Mouse (Mus musculus): ENCODE data around the gene Irs3. TPM values are rescaled to one million over a fixed set of nuclear protein-coding genes. Genes with fewer than 3 reads are reported as not detected.
"Not testable (repeated sequence)": the region's sequence is repeated elsewhere in the genome, so short reads cannot be mapped to it uniquely, and the experiment has no call there.

Irs3 gene
- total RNA-seq, 2 experiments from 2014 or later, result 0.59 to 0.90 TPM

DNA sequence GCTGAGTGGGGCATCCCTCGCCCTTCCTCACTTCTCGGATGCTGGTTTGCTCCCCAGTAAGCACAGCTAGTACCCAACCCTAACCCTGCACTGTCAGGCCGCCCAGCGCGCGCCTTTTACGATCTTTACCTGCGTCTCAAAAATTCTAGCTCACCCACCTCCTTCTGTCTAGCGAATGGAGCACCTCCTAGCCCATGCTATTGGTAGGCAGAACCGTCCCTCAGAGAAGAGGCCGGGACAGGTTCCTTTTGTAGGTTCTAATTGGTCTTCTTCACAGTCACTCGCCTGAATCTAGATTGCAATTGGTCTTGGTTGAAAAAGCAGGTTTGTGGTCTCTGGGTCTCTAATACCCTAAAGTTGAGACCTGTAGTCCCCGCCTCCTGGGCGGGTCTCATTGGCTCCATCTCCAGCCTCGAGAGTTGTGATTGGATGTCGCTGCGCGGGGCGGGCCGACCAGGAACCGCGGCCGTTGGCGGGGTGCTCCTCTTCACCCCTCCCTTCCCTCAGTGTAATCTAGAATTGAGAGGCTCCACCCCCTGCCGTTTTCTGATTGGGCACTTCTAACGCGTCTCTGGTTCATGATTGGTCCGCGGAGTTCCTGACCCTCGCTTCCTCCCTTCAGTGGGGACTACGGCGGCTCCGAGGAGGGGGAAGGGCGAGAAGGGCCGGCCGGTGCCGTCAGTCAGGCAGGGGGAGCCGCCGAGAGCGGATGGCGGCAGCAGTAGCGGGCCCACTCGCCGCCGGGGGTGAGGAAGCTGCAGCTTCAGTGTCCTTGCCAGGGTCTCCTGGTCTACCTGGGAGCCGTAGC lies 16.8 kb downstream of the Irs3 start, which contains the start of the genes Fbxo24, Lrch4 and Gm20605:
Fbxo24 (minus strand) TSS at position 505 of the 808 bp plus-strand sequence.
Lrch4 (plus strand) TSS at position 624 of the 808 bp plus-strand sequence.
Gm20605 (plus strand) TSS at position 678 of the 808 bp plus-strand sequence.
- DNase-seq (ENCODE audit: low spot score), result peak; percentile 99

DNA sequence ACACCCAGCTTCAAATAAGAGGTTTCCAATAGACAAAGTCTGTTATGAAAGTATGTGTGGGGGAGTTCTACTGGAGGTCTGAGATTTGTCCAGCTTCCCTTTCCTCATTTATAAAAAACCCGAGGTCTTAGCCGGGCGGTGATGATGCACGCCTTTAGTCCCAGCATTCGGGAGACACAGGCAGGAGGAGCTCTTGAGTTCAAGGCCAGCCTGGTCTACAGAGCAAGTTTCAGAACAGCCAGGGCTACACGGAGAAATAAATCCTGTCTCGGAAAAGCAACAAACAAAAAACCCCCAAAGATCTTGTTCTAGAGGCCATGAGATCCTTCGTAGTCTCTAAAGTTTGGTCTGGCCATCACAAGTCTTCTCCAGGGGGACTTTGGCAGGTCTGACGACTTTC lies 17.5 kb downstream of the Irs3 start:
- DNase-seq (ENCODE audit: low spot score), result no peak

DNA sequence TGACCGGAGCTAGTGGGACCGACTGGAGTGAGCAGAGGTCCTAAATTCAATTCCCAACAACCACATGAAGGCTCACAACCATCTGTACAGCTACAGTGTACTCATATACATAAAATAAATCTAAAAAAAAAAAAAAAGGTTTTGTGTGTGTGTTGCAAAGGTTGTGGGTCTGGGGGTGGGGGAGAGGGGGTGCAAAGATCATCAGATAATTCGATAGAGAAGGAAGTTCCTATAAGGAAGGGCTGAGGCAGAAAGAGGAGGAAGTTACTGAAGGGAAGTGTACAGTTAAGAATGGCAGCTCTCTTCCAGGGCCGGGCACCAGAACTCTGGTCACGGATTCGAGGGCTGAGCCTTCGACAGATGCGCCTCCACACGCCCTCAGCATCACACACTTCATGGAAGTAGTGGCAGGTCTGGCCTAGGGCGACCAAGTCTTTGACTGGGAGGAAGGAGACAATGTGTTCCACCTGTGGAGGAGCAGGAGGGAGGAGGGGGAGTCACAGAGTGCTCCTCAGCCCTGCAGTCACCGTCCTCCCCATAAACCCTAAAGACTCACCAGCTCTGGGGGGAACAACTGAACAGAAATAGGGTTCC lies 21.5 kb downstream of the Irs3 start:
- DNase-seq (ENCODE audit: low spot score), result no peak

DNA sequence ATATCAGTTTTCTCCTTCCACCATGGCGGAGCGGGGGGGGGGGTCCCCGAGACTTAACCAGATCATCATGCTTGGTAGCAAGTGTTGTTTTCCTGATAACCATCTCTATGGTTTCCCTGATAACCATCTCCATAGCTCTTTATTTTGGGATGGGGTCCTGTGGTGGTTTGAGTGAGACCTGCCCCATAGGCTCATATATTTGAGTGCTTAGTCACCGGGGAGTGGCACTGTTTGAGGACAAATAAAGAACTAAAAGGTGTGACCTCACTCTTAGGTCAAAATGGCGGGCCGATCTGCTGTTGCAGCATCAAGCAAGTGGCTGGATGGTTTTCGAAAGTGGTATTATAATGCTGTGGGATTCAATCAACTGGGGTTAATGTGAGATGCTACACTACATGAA lies 30.2 kb downstream of the Irs3 start:
- no peak for DNase-seq (ENCODE audit: low spot score)

DNA sequence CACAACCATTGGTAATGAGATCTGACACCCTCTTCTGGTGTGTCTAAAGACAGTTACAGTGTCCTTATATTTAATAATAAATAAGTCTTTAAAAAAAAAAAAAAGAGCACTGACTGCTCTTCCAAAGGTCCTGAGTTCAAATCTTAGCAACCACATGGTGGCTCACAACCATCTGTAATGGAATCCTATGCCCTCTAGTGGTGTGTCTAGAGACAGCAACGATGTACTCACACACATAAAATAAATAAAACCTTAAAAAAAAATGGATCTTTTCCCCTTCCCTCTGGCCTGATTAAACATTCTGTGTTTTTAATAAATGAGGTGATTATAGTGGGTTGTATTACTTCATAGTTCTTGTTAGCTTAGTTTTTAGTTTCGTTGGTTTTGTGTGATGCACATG lies 30.6 kb downstream of the Irs3 start:
- not testable (repeated sequence) for DNase-seq (ENCODE audit: low spot score)

DNA sequence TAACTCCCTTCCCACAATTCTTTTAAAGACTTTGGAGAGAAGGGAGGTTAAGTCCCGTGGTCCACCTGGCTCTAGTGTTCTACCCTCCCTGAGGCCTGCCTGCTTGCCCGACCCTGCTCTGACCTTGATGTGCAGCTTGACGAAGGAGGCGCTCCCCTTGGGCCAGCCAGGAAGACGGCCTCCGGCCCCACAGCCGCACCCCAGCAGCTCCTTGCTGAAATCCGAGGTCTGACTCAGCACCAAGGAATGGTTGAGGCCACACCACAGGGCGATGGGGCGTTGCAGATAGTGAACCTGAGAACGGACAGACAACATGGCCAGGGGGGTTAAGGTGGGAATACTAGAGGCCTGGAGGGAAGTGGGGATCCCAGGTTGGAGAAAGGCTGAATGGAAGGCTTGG lies 32.0 kb downstream of the Irs3 start, which contains the start of gene Pcolce:
Pcolce (minus strand) TSS at position 235 of the 400 bp plus-strand sequence.
- peak; percentile 50 for DNase-seq (ENCODE audit: low spot score)

DNA sequence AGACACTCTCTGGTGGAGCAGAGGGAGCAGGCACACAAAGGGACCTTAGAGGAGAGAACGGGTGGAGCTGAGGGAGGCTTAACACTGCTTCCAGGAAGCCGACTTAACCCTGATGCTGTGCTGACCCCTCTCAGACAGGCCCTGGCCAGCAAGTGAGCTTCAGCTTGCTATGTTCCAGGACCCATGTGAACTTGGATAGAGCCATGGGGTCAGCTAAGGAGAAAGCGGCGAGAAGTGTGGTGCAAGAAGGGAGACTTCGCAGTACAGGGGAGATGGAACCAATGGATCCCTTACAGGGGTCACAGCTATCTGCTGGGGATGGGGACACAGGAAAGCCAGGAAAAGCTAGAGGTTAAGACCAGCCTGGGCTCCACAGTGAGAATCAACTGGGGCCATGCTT lies 32.4 kb downstream of the Irs3 start:
- peak; percentile 38 for DNase-seq (ENCODE audit: low spot score)

DNA sequence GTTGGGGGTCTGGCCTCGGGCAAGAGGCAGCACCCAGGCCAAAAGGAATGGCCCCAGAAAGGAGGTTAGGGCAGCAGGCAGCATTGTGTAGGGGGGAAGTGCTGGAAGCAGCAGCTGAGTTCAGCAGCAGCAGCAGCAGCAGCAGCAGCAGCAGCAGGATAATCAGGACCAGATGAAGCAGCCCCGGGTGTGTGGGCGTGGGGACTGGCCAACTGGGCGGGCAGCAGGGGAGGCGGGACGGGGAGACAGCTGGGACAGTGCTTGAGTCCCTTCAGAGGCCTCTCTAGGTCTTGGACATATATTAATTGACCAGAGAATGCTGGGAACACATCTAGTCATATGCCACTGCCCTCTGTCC lies 34.3 kb downstream of the Irs3 start:
- DNase-seq (ENCODE audit: low spot score), result peak; percentile 79

DNA sequence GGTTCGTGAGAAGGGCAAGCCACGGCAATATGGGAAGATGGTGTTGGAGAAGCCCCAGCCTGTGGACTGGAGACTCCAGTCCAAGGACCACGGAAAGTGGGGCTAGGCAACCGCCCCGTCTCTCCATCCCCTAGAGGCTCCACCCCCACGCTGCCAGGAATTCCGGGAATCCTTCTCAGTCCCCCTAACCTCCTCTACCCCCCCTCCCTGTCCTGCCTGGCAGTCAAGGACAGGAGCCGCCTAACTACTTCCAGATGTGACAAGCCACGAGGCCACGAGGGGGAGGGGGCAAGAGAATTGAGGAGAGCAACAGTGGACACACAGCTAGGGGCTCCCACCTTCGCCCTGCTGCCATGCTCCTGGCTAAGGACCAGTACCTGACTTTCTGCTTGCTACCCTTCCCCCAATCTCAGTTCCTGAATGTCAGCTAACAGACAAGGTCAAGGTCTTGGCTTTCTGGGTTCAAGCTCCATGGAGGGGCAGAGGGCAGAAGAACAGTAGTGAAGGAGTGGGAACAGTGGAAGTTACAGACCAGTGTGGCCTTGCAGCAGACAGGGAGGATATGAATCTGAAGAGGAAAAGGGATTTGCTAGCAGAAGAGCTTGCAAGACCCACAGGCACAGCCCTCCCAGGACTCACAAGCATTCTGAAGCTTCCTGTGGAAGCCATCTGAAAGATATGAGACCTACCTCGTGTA lies 34.8 kb downstream of the Irs3 start:
- DNase-seq (ENCODE audit: low spot score), result peak; percentile 89

DNA sequence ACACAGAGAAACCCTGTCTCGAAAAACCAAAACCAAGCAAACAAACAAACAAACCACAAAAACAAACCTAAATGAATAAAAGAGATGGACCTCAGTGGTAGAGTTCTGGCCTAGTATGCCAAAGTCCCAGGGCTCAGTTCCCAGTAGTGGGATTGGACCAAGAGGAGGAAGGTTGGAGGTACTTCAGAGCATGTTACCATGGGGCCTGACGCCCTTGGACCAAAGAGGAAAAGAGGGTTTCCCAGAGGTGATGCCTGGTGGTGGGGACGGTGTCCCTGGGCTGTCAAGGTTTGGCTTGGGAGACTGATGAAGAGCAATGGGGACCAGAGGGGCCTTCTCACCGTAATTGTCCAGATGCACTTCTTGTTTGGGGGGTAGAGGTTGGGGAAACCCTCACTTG lies 35.5 kb downstream of the Irs3 start:
- no peak for DNase-seq (ENCODE audit: low spot score)

DNA sequence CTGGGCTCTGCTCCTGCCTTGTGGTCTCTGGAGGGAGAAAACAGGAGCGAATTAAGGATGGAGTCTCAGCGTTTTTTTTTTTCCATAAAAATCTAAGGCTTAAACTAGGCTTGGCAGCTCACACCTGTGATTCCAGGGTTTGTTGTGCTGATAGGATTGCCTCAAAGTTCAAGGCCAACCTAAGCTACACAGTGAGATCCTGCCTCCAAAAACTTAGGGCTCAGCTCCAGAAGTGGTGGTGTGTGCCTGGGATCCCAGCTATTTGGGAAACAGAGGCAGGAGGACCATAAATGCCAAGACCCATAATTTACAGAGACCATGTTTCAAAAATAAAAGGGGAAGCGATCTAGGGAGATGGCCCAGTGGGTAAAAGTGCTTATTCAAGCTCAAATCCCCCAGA lies 36.2 kb downstream of the Irs3 start:
- no peak for DNase-seq (ENCODE audit: low spot score)

DNA sequence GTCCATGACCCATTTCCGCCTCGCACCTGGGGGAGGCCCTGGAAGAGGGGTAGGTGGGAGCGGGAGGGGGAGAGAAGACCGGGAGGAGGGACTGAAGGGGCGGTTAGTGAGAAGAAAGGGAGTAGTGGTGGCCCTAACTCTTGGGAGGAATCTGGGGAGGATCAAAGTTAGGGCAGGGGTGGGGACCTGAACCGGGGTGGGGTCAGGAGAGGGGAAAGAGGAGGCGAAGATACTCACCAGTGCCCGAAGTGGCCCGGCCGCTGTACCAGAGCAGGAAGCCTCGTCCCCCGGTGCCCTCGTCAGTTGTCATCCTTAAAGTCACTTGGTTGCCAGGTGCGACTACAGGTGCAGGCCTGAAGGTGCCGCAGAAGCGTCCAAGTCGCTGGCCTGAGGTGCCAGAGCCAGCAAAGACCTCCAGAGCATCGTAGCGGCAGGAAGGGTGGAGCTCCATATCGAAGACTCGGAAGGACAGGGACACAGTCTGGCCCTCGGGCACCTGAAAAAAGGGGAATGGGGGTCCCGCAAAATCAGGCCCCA lies 36.8 kb downstream of the Irs3 start:
- no peak for DNase-seq (ENCODE audit: low spot score)

DNA sequence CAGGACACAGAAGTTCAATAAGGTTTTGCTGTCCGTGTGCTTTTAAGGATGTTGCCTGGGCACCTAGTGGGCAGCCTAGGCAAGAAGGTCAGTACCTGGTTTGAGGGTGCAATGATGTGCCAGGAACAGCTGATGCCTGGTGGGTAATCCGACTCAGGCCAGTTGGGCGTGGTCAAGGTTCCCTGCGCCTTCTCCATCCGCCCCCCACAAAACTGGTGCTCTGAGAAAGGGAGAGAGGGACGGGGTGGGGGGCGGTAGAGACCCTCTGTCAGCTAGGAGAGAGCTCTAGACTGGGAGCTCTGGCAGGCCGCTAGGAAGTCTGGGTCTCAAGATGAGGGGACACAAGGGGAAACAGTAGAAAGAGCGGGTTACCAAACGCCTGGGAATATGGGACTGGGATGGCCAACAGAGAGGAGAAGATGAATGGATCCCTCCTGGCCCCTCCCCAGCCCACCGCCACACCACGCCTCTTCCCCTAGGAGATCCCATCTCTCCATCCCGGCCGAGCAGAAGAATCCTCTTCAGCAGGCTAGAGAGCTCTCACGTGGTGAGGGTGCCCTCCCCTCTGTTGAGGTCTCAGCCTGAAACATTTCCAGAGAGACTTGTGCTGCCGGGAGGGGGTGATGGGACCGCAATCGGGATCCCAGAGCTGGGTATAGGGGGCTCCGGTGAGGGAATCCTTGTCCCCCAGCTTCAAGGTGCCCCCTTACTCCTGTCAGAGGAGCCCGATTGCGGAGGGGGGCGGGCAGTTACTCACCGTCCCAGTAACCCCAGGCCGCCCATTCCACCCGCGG lies 37.5 kb downstream of the Irs3 start:
- no peak for DNase-seq (ENCODE audit: low spot score)

DNA sequence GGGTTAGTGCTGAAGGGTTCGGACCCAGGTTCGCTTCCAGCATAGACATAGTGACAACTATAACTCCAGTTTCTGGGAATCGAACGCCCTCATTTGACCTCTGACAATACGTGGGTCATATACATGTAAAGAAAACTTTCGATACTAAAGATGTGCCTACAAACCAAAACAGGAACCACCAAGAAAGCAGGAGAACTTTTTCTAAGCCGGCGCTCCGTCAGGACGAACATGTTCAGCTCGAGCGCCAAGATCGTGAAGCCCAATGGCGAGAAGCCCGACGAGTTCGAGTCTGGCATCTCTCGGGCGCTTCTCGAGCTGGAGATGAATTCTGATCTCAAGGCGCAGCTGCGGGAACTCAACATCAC lies 44.2 kb downstream of the Irs3 start:
- DNase-seq (ENCODE audit: low spot score), result peak; percentile 46

DNA sequence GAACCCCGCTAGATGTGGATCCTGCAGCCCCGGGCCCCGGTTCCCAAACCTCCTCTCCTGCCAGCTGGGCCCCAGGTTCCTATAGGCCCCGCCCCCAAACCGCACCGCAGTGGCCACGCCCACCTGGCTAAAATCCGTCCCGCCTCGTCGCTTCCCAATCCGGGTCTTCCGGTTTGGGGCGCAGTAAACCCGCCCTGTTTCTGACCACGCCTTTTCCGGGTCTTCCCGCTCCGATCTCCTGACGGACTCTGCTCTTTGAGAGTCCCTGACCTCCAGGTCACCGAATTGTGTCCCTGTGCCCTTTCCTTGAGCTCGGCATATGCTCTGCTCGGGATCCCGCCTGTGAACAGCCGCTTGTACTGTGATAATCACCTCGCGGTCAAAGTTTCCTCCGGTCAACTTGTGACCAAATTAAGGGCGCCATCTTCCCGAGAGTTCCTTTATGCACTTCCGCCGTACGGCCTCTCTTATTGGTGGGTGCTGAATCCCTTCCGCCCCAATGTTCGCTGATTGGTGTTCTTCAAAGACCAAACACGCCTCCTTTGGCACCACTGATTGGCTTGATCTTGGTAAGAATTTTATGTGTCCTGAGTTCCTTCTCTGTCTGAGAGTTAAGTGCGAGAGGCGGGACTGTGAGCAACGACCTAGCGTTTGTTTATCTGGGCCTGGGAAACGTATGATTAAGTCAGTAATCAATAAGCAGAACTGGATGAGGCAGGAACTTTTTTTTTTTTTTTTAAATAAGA lies 44.7 kb downstream of the Irs3 start, which contains the start of gene Mospd3:
Mospd3 (minus strand) TSS at position 440 of the 746 bp plus-strand sequence.
- DNase-seq (ENCODE audit: low spot score), result peak; percentile 97

DNA sequence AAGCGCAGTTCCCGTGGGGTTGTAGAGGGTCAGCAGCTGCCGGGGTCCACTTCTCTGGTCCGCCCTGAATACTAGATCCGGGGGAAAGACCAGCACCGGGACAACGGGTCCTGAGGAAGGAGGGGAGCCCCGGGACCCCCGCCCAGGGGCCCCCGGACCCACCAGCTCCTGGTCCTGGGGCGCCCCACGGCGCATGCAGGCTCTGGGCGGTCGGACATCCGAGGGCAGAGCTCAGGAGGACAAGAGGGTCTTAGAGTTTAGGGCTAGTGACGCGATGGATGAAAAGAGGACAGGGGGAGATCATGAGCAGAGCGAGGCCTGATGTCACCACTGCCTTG lies 45.3 kb downstream of the Irs3 start:
- no peak for DNase-seq (ENCODE audit: low spot score)

DNA sequence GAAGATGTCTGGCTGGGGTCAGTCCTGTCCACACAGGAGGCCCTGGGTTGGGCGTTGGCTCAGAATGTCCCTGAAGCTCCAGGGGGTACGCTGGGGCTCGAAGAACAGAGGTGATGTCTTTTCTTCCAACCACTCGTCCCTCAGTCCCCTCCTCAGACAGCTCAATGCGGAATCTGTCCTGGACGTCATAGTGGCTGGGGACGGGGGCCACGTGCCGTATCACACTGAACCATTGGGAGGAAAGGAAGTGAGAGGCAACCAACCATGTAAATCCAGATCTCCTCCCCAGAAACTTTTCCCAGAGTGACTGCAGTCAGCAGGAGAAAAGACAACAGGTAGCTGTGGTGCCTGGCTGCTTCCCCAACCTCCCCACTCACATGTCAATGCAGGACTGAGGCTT lies 45.9 kb downstream of the Irs3 start:
- DNase-seq (ENCODE audit: low spot score), result no peak

DNA sequence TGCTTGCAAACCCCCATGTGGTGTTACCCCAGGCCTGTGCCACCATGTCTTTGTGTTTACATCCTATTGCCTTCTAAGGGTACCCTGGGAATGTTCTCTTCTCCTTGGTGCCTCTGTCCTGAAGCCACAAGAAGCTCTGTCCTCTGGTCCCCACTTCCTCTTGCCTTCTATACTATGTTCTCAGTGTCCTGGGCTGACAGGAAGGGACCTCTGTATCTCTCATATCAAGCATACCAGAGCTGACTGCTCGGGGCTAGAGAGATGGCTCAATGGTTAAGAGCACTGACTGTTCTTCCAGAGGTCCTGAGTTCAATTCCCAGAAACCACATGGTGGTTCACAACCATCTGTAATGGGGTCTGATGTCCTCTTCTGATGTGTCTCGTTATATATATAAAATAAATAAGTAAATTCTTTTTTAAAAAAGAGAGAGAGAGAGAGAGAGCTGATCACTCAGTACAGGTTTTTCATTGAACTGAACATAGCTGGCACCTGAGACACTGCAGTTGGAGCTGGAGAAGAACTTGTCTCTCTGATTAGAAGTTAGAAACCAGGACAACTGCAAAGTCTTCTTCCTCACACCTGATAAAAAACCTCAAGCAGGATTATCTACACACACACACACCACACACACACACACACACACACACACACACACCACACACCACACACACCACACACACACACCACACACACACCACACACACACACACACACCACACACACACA lies 47.3 kb downstream of the Irs3 start:
- DNase-seq (ENCODE audit: low spot score), result no peak

DNA sequence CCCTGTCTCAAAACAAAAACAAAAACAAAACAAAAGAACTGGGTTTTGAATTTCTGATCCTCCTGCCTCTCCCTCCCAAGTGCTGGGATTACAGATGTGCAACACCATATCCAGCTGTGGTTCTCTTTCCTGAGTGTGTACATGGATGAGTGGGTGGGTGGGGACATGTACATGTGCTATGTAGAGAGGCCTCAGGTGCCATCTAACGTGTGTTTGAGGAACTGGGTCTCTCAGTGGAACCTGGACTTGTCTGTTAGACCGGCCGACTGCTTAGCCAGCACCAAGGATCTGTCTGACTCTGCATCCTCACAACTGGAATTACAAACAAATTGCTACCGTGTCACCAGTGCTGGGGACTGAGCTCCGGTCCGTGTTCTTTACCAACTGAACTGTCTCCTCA lies 47.9 kb downstream of the Irs3 start:
- DNase-seq (ENCODE audit: low spot score), result no peak

Data from gastrocnemius, adult 18-20 months (tissue).